Mouse (Mus musculus) olfactory bulb, adult 2 months (tissue): Measurements from ENCODE around the gene Tapt1.

Source experiments
- CTCF ChIP-seq: fragments of 200-500 bp; IDR thresholded peaks from 2 replicates; pipeline ENCODE4 v1.5.1; 2012; ENCODE audit warnings: low read depth, mild to moderate bottlenecking, low read length, moderate library complexity; ENCODE audit not compliant: insufficient read depth
- POLR2A ChIP-seq: fragments of 200-500 bp; IDR thresholded peaks from 2 replicates; pipeline ENCODE4 v1.6.1; 2012; ENCODE audit warnings: mild to moderate bottlenecking, low read depth, low read length, moderate library complexity; ENCODE audit not compliant: insufficient read depth

DNA sequence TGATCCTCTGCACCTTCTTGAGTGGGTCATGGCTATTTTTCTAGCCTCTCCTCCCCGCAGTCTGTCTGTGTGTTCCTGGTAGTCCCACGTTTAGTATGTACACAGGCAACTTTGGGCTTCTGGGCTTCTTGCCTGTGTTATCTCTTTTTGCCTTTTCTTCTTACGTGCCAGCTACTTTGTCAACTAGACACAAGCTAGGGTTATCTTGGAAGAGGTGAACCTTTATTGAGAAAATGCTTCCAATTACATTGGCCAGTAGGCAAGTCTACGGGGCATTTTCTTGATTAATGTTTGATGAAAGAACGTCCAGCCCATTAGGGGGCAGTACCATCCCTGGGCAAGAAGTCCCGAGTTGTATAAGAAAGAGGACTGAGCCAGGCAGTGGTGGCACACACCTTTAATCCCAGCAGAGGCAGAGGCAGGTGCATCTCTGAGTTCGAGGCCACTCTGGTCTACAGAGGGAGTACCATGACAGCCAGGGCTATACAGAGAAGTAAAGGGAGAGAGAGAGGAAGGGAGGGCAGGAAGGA is 18.5 kb upstream of the Tapt1 start:
- TF ChIP-seq POLR2A (no peak), CTCF (no peak)
